Mouse (Mus musculus): ENCODE measurements around the gene Hmcn1. TPM values are rescaled to one million over a fixed set of nuclear protein-coding genes. Genes with fewer than 3 reads are reported as not detected.

Gene Hmcn1
- polyA plus RNA-seq (2015; fragmentation: Nextera tagmentation; extraction: Ambion mirVana), result 1.2 and 2.0 TPM in 2 replicates

DNA sequence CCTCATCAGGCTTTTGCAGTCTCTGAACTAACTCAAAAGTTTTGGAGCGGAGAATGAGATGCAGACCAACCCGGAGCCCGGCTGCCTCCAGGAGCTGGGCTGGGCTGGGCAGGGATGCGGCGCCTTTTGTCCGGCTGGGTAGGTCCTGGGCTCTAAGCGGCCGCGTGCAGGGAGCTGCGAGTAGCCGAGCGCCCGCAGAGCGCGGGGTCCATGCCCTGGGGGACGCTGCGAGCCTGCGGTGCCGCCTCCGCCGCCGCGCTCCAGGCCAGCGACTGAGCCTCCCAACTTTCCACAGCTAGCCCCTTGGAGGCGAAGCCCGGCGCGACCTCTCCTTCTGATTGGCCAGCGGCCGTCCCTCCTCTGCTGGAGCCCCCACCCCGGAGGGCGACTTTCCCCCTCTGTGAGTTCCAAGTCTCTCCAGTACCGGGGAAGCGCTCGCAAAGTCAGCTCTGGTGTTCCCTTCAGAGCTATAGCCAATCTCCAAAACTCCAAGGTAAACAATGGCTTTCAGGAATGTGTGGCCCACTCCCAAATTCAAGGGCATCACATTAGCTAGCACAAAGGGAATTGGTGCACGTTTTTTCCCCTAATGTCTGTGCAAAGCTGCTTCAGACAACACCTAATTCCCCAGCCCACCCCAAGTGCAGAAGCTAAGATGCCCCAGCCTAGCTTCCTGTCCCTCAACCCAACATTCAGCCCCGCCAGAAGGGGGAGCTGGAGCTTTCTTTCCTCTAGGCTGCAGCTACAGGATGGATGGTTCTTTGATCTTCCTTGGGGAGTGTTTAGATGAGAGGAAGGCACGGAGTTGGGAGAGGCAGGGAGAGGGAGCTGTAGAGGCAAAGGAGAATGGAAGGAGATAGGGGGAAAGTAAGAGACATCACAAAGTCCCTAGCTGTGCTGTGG is at the start of gene Hmcn1:
Gene Hmcn1 (minus strand): TSS at position 274 of the 903 bp plus-strand sequence.
- H3K9ac ChIP-seq (ENCODE audit: low read depth, low read length), result peak within 1 kb of the TSS; percentile 65
- H3K4me3 ChIP-seq (ENCODE audit: low read depth, low read length), result peak within 1 kb of the TSS; percentile 50
- peaks cover 18% of the 10 kb centered on the region for H3K4me1 ChIP-seq (ENCODE audit: control insufficient read depth, insufficient read depth, low read length)
- ATAC-seq, result peak; percentile 85
- H3K4me2 ChIP-seq (ENCODE audit: low read length), result peak within 1 kb of the TSS; percentile 98
- H3K27ac ChIP-seq (ENCODE audit: low read length), result no peak within 1 kb of the TSS
- peaks cover 3% of the 10 kb centered on the region; the same call in 1 of the 2 replicates for H3K27me3 ChIP-seq (ENCODE audit: control insufficient read depth, insufficient read depth, low read depth, low read length)
- H3K36me3 ChIP-seq (ENCODE audit: control insufficient read depth, insufficient read depth, low read length), result no peaks in the 10 kb centered on the region
- peaks cover 4% of the 10 kb centered on the region; the same call in 1 of the 2 replicates for H3K9me3 ChIP-seq (replicated peaks; ENCODE audit: control insufficient read depth, low read length, poor library complexity, severe bottlenecking)
- under 1% methylated on average over 37 of the region's 38 CpGs for WGBS

DNA sequence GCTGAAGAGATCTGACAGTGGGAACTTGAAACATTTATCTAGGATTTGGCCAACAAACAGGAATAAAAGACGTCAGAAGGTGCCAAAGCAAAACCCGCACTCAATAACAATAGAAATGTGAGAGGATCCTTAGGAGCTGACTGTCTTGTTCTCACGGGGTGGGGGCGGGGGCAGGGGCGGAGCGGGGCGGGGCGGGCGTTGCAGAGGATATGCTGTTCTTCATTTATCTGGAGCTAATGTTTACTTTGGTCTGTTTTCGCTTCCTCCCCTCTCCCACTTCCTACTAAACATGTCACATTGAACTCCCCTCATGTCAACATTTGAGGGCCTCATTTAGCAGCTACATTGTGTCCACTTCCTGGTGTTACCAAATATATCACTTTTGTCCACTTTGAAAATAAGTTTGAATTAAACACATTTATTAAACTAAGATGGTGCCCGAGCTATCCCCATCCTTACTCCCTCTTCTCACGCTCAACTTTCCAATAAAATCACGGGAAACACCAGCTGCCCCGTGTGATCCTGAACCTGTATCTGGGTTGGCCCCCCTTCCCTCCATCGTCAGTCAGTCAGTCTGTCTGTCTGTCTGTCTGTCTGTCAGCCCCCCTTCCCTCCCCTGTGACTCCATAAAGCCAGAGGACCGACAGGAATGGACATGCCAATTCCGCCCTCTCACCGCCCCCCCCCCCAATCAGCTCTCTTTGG is 47.9 kb upstream of the Hmcn1 start:
- no peak overlapping the region for H3K4me2 ChIP-seq (ENCODE audit: low read length)
- H3K9me3 ChIP-seq (replicated peaks; ENCODE audit: control insufficient read depth, low read length, poor library complexity, severe bottlenecking), result no peaks in the 10 kb centered on the region
- no peak overlapping the region for H3K4me3 ChIP-seq (ENCODE audit: low read depth, low read length)
- H3K27me3 ChIP-seq (ENCODE audit: control insufficient read depth, insufficient read depth, low read depth, low read length), result no peaks in the 10 kb centered on the region; the same call in 1 of the 2 replicates
- no peaks in the 10 kb centered on the region for H3K36me3 ChIP-seq (ENCODE audit: control insufficient read depth, insufficient read depth, low read length)
- no peak for ATAC-seq
- no peak overlapping the region for H3K9ac ChIP-seq (ENCODE audit: low read depth, low read length)
- no peaks in the 10 kb centered on the region for H3K4me1 ChIP-seq (ENCODE audit: control insufficient read depth, insufficient read depth, low read length)
- H3K27ac ChIP-seq (ENCODE audit: low read length), result no peak overlapping the region
- 59% methylated on average over 18 of the region's 18 CpGs for WGBS

DNA sequence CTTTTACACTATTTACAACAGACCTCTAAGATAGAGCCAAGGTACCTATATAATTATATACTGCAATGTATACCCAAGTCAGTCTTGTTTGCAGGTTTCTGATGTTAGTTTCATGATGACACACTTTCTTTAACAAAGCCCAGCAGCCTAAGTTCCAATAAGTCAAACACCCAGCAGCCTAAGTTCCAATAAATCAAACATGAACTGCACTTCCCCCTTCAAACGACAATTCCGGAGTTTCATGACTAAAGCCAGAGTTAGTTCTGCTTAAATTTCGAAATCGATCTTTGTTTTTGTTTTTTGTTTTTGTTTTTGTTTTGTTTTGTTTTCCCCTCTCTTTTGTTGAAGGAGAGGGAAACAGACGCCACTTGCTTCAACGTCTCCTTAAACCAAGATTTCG is 47.1 kb upstream of the Hmcn1 start:
- H3K27me3 ChIP-seq (ENCODE audit: control insufficient read depth, insufficient read depth, low read depth, low read length), result no peaks in the 10 kb centered on the region; the same call in 1 of the 2 replicates
- WGBS, result 73% methylated on average over 7 of the region's 7 CpGs
- H3K27ac ChIP-seq (ENCODE audit: low read length), result no peak overlapping the region
- H3K4me1 ChIP-seq (ENCODE audit: control insufficient read depth, insufficient read depth, low read length), result no peaks in the 10 kb centered on the region
- H3K9me3 ChIP-seq (replicated peaks; ENCODE audit: control insufficient read depth, low read length, poor library complexity, severe bottlenecking), result no peaks in the 10 kb centered on the region
- H3K9ac ChIP-seq (ENCODE audit: low read depth, low read length), result no peak overlapping the region
- H3K4me3 ChIP-seq (ENCODE audit: low read depth, low read length), result no peak overlapping the region
- no peaks in the 10 kb centered on the region for H3K36me3 ChIP-seq (ENCODE audit: control insufficient read depth, insufficient read depth, low read length)
- no peak for ATAC-seq
- no peak overlapping the region for H3K4me2 ChIP-seq (ENCODE audit: low read length)

DNA sequence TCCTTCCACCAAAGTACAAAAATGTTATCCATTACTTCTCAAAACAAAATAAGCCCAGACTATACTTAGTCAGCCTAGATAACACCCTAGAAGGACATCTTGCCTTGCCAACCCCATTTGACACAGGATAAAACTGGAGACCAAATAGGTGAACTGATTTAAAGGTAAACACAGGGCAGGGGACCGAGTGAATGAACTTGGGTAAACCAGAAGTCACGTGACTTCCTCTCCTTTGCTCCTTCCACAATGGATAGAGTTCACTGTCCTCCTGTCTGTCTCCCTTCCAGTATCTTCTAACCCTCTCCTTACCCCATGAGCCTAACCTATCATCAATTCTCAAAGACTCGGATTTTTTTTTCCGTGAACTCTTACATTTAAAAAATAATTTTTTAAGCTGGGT is 46.0 kb upstream of the Hmcn1 start:
- H3K4me1 ChIP-seq (ENCODE audit: control insufficient read depth, insufficient read depth, low read length), result no peaks in the 10 kb centered on the region
- no peaks in the 10 kb centered on the region for H3K9me3 ChIP-seq (replicated peaks; ENCODE audit: control insufficient read depth, low read length, poor library complexity, severe bottlenecking)
- no peak overlapping the region for H3K4me3 ChIP-seq (ENCODE audit: low read depth, low read length)
- no peak overlapping the region for H3K27ac ChIP-seq (ENCODE audit: low read length)
- H3K4me2 ChIP-seq (ENCODE audit: low read length), result no peak overlapping the region
- WGBS, result 68% methylated on average over 4 of the region's 4 CpGs
- no peaks in the 10 kb centered on the region for H3K36me3 ChIP-seq (ENCODE audit: control insufficient read depth, insufficient read depth, low read length)
- H3K27me3 ChIP-seq (ENCODE audit: control insufficient read depth, insufficient read depth, low read depth, low read length), result no peaks in the 10 kb centered on the region; the same call in 1 of the 2 replicates
- no peak overlapping the region for H3K9ac ChIP-seq (ENCODE audit: low read depth, low read length)
- no peak for ATAC-seq

DNA sequence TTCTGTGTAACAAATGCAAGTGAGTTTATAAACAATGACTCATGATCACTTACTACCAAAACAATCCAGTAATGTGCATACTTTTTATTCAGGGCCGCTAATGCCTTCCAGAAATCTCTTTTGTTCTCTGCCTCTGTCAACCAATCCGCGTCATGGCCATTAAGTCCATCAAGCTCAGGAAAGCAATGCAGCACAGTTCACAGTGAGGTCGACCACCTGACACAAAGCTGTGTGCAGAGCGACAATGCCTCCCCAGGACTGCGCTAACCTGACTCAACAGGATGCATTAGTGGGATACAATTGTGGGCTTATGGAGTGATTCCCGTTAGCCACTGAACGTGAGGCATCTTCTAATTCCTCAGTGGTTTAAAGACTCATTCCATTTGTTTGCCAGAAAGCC is 45.3 kb upstream of the Hmcn1 start:
- H3K36me3 ChIP-seq (ENCODE audit: control insufficient read depth, insufficient read depth, low read length), result no peaks in the 10 kb centered on the region
- WGBS, result 20% methylated on average over 8 of the region's 8 CpGs
- no peak overlapping the region for H3K4me3 ChIP-seq (ENCODE audit: low read depth, low read length)
- no peak for ATAC-seq
- H3K9me3 ChIP-seq (replicated peaks; ENCODE audit: control insufficient read depth, low read length, poor library complexity, severe bottlenecking), result no peaks in the 10 kb centered on the region
- H3K4me2 ChIP-seq (ENCODE audit: low read length), result no peak overlapping the region
- no peak overlapping the region for H3K27ac ChIP-seq (ENCODE audit: low read length)
- H3K4me1 ChIP-seq (ENCODE audit: control insufficient read depth, insufficient read depth, low read length), result no peaks in the 10 kb centered on the region
- no peak overlapping the region for H3K9ac ChIP-seq (ENCODE audit: low read depth, low read length)
- H3K27me3 ChIP-seq (ENCODE audit: control insufficient read depth, insufficient read depth, low read depth, low read length), result no peaks in the 10 kb centered on the region

DNA sequence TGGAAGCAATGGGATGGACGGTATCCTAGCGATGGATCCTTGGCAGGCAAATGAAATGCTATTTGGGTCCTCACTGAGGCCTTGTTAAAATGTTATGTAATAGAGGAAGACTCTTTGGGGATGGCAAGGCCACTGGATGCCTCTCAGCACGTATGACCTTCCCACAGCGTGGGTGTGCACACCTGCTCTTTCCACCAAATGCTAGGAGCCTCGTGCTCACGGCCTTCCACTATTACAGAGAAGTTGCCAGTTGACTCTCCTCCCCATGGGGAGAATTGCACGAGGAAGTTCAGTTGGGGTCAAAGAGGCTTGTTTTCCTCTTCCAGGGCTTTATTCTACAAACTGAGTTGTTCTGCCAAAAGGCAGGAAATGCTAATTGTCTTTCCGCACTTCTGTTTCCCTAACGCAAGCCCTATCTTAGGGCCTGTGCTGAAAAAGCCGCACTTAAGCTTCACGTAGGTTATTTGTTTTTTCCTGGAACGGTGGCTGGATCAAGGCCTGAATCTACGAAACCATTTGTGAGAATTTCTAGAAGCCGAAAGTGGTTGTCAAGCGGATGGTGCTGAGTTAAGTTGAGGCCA is 43.3 kb upstream of the Hmcn1 start:
- Histone ChIP-seq H3K9me3 (replicated peaks; ENCODE audit: control insufficient read depth, low read length, poor library complexity, severe bottlenecking) (no peaks in the 10 kb centered on the region), H3K27ac (ENCODE audit: low read length) (no peak overlapping the region), H3K4me1 (ENCODE audit: control insufficient read depth, insufficient read depth, low read length) (no peaks in the 10 kb centered on the region), H3K36me3 (ENCODE audit: control insufficient read depth, insufficient read depth, low read length) (no peaks in the 10 kb centered on the region), H3K9ac (ENCODE audit: low read depth, low read length) (no peak overlapping the region), H3K4me2 (ENCODE audit: low read length) (no peak overlapping the region), H3K4me3 (ENCODE audit: low read depth, low read length) (no peak overlapping the region), H3K27me3 (ENCODE audit: control insufficient read depth, insufficient read depth, low read depth, low read length) (no peaks in the 10 kb centered on the region)
- ATAC-seq, result no peak
- WGBS, result 87% methylated on average over 15 of the region's 15 CpGs

DNA sequence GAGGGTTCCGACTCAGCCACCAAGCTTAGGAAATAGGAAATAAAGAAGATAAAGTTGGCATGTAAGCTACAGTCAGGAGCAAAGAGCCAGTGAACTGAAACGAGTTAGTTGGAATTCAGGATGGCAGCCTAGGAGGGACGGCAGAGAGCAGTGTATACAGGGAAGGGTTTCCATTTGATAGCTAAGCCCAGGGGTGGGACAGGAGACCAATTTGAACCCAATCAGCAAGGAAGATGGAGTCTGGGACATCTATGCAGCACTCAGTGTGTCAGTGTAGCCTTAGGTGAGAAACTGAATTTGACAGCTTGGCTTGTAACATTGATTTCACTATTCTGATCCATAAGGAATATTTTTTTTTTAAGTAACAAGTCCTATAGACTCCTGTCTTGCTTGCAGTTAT is 42.5 kb upstream of the Hmcn1 start:
- no peaks in the 10 kb centered on the region for H3K27me3 ChIP-seq (ENCODE audit: control insufficient read depth, insufficient read depth, low read depth, low read length)
- H3K4me3 ChIP-seq (ENCODE audit: low read depth, low read length), result no peak overlapping the region
- no peaks in the 10 kb centered on the region for H3K4me1 ChIP-seq (ENCODE audit: control insufficient read depth, insufficient read depth, low read length)
- ATAC-seq, result no peak
- no peak overlapping the region for H3K4me2 ChIP-seq (ENCODE audit: low read length)
- 80% methylated on average over 3 of the region's 3 CpGs for WGBS
- no peaks in the 10 kb centered on the region for H3K9me3 ChIP-seq (replicated peaks; ENCODE audit: control insufficient read depth, low read length, poor library complexity, severe bottlenecking)
- H3K36me3 ChIP-seq (ENCODE audit: control insufficient read depth, insufficient read depth, low read length), result no peaks in the 10 kb centered on the region
- H3K27ac ChIP-seq (ENCODE audit: low read length), result no peak overlapping the region
- no peak overlapping the region for H3K9ac ChIP-seq (ENCODE audit: low read depth, low read length)

DNA sequence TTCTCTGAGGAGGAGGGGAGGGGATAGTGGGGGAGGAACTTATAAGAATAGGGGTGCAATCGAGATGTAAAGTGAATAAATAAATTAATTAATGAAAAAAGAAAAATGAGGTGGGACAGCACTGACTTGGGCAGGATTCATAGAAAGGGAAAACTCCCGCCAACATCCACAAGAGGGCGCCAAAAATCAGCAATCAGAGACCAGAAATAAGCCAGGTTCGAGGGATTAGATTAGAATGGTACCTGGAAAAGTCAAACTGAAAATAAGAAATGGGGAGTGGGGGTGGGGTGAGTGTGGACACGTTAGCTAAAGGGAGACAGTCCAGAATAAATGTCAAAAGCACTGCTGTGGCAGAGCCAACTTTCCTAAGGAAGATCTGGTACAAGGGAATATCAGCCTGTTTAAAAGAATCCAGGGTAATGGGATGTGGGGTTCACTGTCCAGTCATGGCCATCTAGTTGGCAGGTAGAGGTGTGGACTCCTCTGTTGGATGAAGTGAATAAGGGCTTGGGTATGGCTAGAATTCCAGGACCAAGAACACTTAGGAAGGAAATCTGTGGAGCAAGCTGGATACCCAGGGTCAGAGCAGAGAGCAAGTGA is 41.9 kb upstream of the Hmcn1 start:
- H3K36me3 ChIP-seq (ENCODE audit: control insufficient read depth, insufficient read depth, low read length), result no peaks in the 10 kb centered on the region
- no peak overlapping the region for H3K4me3 ChIP-seq (ENCODE audit: low read depth, low read length)
- ATAC-seq, result peak; percentile 84
- WGBS, result under 1% methylated on average over 5 of the region's 5 CpGs
- no peaks in the 10 kb centered on the region for H3K9me3 ChIP-seq (replicated peaks; ENCODE audit: control insufficient read depth, low read length, poor library complexity, severe bottlenecking)
- H3K9ac ChIP-seq (ENCODE audit: low read depth, low read length), result no peak overlapping the region
- H3K4me2 ChIP-seq (ENCODE audit: low read length), result no peak overlapping the region
- H3K27ac ChIP-seq (ENCODE audit: low read length), result no peak overlapping the region
- no peaks in the 10 kb centered on the region for H3K27me3 ChIP-seq (ENCODE audit: control insufficient read depth, insufficient read depth, low read depth, low read length)
- H3K4me1 ChIP-seq (ENCODE audit: control insufficient read depth, insufficient read depth, low read length), result no peaks in the 10 kb centered on the region

Data from midbrain, embryonic 16.5 days (tissue).